Mouse (Mus musculus) liver, adult (tissue): ENCODE data around the gene Pfkfb1.

Source experiments
- GATA4 ChIP-seq: IDR thresholded peaks from 2 replicates; pipeline ENCODE4 v1.6.1; 2014; ENCODE audit warnings: mild to moderate bottlenecking, low read length; ENCODE audit not compliant: insufficient replicate concordance

The Pfkfb1 gene

DNA sequence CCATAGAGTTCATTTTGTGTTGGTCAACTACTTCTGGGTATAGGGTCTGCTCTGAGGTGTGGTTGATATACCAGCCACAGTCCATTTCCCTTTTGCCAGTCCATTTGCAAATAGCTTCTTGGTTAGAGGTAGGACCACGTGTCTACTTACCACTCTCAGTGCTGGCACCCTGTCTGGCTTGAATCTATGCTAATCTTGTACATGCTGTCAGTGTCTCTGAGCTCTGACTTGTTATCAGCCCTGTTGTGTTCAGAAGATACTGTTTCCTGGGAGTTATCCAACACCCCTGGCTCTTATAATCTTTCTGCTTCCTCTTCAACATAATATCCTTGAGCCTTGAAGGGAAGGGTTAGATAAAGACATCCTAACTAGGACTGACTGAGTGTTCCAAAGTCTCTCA, 48.4 kb downstream of the Pfkfb1 start:
- TF ChIP-seq GATA4, result peak; percentile 22; the same call in 1 of the 2 replicates

GRCm38 (mm10) chrX:150656122-150656907, 68.3 kb downstream of the Pfkfb1 start:
- TF ChIP-seq GATA4, result no peak

DNA sequence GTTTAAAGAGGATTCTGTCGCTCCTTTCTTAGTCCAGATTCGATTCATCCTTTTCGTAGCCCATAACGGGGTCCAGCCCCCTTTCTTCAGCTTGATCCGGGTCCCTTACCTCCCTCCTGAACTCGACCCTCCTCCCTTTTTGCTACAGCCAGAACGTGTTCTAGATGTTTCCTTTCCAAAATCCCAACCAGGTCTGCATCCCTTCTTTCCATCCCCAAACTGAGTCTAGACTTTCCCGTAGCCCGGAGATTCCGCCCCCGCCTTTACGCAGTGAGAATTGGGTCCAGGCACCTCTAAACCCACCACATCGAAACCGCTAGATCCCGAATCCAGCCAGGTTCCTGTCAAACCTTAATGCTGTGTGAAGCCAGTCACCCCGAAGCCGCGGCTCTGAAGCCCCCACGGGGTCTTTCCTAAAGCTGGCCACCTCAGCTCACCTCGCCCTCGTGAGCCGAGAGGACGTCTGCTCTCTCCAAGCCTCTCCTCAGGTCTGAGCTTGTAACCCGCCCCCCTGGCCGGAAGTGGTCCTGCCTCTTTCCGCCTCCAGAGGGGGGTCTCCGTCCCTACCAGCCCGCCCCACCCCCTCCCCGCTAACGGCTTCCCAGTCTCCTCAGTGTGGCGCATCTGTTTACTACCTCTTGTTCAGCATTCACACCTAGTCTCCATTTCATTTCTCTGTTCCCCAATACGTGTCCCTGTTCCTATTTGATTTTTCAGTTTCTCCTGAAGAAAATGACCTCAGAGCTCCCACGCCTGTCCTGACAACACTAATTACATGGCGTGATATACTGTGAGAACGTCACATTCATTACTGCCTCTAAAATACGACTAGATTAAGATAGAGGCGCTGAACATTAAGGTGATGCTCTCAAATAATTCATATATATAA, 69.1 kb downstream of the Pfkfb1 start, which contains the start of gene Tro:
TSS of gene Tro (minus strand) at position 676 of the 889 bp plus-strand sequence.
- TF ChIP-seq GATA4, result no peak

DNA sequence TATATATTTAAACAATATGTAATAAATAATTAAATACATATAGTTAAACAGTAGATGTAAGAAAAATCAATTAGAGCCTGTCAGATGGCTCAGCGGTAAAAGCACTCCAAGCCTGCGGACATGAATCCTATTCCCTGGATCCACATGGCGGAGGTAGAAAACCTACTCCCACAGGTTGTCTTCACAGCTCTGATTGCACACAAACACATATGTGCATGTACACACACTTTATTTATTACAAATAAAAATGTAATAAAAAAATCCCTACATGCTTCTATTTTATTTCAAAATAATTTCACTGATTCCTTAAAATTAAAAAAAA, 69.7 kb downstream of the Pfkfb1 start:
- TF ChIP-seq GATA4, result no peak

DNA sequence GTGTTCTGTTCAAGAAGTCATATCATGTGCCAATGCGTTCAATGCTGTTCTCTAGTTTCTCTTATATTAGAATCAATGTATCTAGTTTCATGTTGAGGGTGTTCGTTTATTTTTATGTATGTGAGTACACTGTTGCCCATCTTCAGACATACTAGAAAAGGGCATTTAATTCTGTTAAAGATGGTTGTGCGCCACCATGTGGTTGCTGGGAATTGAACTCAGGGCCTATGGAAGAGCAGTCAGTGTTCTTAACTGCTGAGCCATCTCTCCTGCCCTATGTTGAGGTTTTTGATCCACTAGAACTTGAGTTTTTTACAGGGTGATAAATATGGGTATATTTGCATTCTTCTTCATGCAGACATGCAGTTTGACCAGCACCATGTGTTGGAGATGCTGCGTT, 74.8 kb downstream of the Pfkfb1 start:
- no peak for TF ChIP-seq GATA4

GRCm38 (mm10) chrX:150677505-150677904, 89.5 kb downstream of the Pfkfb1 start:
- TF ChIP-seq GATA4, result no peak
